Mouse (Mus musculus): ENCODE results near the gene Col11a1. TPM values are rescaled to one million over a fixed set of nuclear protein-coding genes. Genes with fewer than 3 reads are reported as not detected.
A peak's percentile ranks its signal among the peaks of the same experiment; 100 is the strongest.

Gene Col11a1
- polyA plus RNA-seq (2015; fragmentation: Nextera tagmentation; extraction: Ambion mirVana): 8.8 and 9.3 TPM in 2 replicates

DNA sequence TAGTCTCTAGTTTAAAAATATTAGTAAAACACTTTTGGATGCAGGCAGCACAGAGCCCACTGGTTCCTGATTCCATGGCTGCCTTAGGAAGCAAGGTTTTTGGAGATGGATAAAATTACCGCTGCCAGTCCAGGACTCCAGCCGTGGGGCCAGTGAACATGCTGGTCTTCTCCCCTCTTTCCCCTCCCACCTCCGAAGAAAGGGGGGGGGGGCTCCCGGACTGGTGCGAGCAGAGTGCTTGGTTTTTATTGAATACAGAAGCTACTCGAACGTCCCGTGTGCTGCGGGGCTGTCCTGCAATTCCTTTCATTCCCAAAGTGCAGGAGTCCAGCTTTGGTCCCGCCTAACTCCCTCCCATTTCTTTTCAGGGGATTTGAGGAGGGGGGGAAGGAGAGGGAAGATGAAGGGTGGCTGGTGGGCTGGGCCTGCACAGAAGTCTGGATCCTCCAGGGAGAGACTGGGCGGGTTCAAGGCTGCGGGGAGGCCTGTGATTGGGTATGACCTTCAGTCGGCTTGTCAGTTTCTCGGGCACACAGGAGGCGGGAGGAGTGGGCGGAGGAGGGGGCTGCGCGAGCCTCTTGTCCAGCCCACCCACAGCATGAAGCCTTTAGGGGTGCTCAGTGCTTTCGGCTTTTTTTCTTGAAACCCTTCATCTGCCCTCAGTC, at the start of gene Col11a1:
Col11a1 (plus strand) TSS at position 570 of the 665 bp plus-strand sequence.
- peak; percentile 99 for ATAC-seq
- no peaks in the 10 kb centered on the region for H3K27me3 ChIP-seq
- H3K4me1 ChIP-seq: peaks cover 11% of the 10 kb centered on the region; the same call in 1 of the 2 replicates
- 0% methylated on average over 19 of the region's 19 CpGs for WGBS
- H3K4me2 ChIP-seq: peak within 1 kb of the TSS; percentile 94
- H3K4me3 ChIP-seq: peak within 1 kb of the TSS; percentile 65
- no peaks in the 10 kb centered on the region for H3K36me3 ChIP-seq (ENCODE audit: poor library complexity, severe bottlenecking)
- peak within 1 kb of the TSS; percentile 45; the same call in 1 of the 2 replicates for H3K27ac ChIP-seq
- H3K9me3 ChIP-seq (replicated peaks): no peaks in the 10 kb centered on the region
- peak within 1 kb of the TSS; percentile 68 for H3K9ac ChIP-seq

DNA sequence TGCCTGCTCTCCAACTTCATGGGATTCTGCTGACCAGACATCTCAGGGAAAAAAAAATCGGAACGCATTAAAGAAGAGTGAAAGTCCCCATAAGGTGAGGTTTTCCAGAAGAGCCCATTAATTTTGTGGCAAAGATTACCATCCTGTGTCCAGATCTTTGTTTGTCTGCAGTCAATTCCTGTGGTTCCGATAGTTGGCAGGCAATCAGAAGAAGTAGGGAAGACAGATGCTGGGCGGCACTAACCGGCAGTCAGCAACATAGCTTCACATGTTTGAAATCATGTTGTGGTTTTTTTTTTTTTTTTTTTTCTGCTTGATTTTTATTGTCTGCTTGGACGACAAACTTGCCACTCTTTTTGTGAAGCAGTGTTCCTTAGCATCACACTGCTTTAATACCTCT, 39.4 kb upstream of the Col11a1 start:
- Histone ChIP-seq H3K4me3 (no peak overlapping the region), H3K27me3 (no peaks in the 10 kb centered on the region), H3K4me2 (no peak overlapping the region), H3K4me1 (no peaks in the 10 kb centered on the region), H3K36me3 (ENCODE audit: poor library complexity, severe bottlenecking) (no peaks in the 10 kb centered on the region), H3K9me3 (replicated peaks) (no peaks in the 10 kb centered on the region), H3K27ac (no peak overlapping the region), H3K9ac (no peak overlapping the region)
- WGBS: 91% methylated on average over 6 of the region's 6 CpGs
- ATAC-seq: no peak

DNA sequence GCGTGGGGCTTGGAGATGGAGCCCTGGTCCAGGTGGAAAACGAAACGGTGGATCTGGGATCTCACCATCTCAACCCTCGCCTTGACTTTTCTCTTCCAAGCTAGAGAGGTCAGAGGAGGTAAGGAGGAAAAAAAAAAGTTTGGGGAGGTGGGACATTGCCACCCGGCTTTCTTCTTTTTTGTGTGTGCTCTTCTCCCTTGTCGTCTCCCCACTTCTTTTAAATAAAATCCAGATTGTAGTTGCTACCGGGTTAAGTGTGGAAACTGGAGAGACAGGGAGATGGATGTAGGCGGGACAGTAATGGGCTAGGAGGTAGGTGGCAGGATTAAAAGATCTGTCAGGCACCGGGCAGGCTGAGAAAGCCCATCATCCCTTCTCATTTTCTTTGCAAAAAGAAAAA, 546 bp downstream of the Col11a1 start:
- H3K4me1 ChIP-seq: peaks cover 11% of the 10 kb centered on the region; the same call in 1 of the 2 replicates
- 0% methylated on average over 9 of the region's 9 CpGs for WGBS
- H3K4me3 ChIP-seq: peak overlapping the region; percentile 65
- H3K36me3 ChIP-seq (ENCODE audit: poor library complexity, severe bottlenecking): no peaks in the 10 kb centered on the region
- peak overlapping the region; percentile 94 for H3K4me2 ChIP-seq
- H3K9me3 ChIP-seq (replicated peaks): no peaks in the 10 kb centered on the region
- H3K27ac ChIP-seq: no peak overlapping the region
- no peaks in the 10 kb centered on the region for H3K27me3 ChIP-seq
- H3K9ac ChIP-seq: peak overlapping the region; percentile 68
- ATAC-seq: no peak

GRCm38 (mm10) chr3:114031351-114032213, 1.2 kb downstream of the Col11a1 start:
- Histone ChIP-seq H3K27ac (no peak overlapping the region; the same call in 1 of the 2 replicates), H3K27me3 (no peaks in the 10 kb centered on the region), H3K4me3 (peak overlapping the region; percentile 65), H3K9me3 (replicated peaks) (no peaks in the 10 kb centered on the region), H3K4me2 (peak overlapping the region; percentile 94), H3K36me3 (ENCODE audit: poor library complexity, severe bottlenecking) (no peaks in the 10 kb centered on the region), H3K4me1 (peaks cover 11% of the 10 kb centered on the region; the same call in 1 of the 2 replicates), H3K9ac (peak overlapping the region; percentile 68)
- under 1% methylated on average over 20 of the region's 21 CpGs for WGBS
- ATAC-seq: peak; percentile 19

DNA sequence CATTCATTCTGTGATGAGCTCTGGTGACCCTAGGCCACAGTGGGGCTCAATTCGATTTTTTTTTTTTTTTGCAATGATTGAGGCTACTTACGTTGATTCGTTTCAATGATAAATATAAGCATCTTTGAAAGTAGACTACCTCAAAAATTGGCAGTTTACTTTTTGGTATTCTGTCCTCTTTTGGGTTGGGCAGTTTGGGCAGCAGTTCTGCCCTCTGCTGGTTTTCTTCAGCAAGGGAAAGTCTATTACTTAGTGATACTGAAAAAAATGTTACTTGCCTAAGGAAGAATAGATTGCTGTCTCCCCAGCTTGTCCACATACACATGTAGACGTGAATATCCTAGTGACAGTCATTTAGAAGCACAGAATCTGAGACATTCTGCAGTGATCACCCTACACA, 2.0 kb downstream of the Col11a1 start:
- peak overlapping the region; percentile 94 for H3K4me2 ChIP-seq
- H3K9ac ChIP-seq: peak overlapping the region; percentile 68; the same call in 1 of the 2 replicates
- no peaks in the 10 kb centered on the region for H3K36me3 ChIP-seq (ENCODE audit: poor library complexity, severe bottlenecking)
- H3K4me1 ChIP-seq: peaks cover 11% of the 10 kb centered on the region; the same call in 1 of the 2 replicates
- WGBS: 5% methylated on average over 4 of the region's 4 CpGs
- H3K27ac ChIP-seq: no peak overlapping the region; the same call in 1 of the 2 replicates
- 0 out of 2 replicates have a peak, but pooled peaks have one; percentile 3 for ATAC-seq
- H3K9me3 ChIP-seq (replicated peaks): no peaks in the 10 kb centered on the region
- no peaks in the 10 kb centered on the region for H3K27me3 ChIP-seq
- H3K4me3 ChIP-seq: peak overlapping the region; percentile 65

DNA sequence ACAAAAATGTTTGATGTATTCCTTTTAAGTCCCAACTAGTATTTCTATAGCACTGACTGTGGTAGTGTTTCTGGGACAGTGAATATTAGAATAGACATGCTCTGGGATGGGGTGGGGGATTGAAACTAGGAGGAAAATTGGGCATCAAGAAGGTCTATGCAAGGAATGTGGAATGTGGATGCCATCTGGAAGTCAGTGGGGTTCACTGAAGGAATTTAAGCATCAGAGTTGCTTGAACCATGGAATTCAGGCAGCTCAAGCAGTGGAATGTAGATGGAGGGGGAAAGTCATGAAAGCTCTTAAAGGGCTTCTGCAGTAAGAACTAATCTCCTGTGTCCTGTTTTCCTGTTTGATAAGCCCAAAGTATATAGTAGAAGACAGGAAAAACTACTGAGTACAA, 22.1 kb downstream of the Col11a1 start:
- H3K9me3 ChIP-seq (replicated peaks): no peaks in the 10 kb centered on the region
- no peak overlapping the region for H3K9ac ChIP-seq
- H3K36me3 ChIP-seq (ENCODE audit: poor library complexity, severe bottlenecking): no peaks in the 10 kb centered on the region
- no peak overlapping the region for H3K4me3 ChIP-seq
- no peaks in the 10 kb centered on the region for H3K27me3 ChIP-seq
- H3K27ac ChIP-seq: no peak overlapping the region
- ATAC-seq: no peak
- no peak overlapping the region for H3K4me2 ChIP-seq
- no peaks in the 10 kb centered on the region for H3K4me1 ChIP-seq

DNA sequence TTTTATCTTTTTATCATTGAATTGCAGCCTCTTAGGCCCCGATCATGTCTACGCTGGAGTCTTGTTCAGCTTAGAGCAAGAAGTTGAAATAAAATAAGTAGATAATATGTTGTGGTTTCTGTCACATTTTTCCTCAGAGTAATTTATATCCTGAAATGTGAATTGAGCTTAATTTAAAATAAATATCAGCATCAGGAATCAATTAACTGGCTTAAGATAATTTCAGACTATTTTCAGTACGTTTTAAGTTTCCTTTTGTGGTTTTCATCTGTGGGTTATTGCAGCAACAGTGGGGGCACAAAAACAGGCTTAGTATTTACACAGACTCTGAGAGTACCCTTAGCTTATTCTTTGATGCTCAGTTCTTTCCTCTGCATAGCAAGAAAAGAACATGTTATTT, 23.2 kb downstream of the Col11a1 start:
- ATAC-seq: no peak
- Histone ChIP-seq H3K4me1 (no peaks in the 10 kb centered on the region), H3K9me3 (replicated peaks) (no peaks in the 10 kb centered on the region), H3K27me3 (no peaks in the 10 kb centered on the region), H3K9ac (no peak overlapping the region), H3K4me2 (no peak overlapping the region), H3K4me3 (no peak overlapping the region), H3K36me3 (ENCODE audit: poor library complexity, severe bottlenecking) (no peaks in the 10 kb centered on the region), H3K27ac (no peak overlapping the region)
- WGBS: 91% methylated on average over 3 of the region's 3 CpGs

- Histone ChIP-seq H3K9me3 (replicated peaks) (no peaks in the 10 kb centered on the region), H3K36me3 (ENCODE audit: poor library complexity, severe bottlenecking) (peaks cover 8% of the 10 kb centered on the region; the same call in 1 of the 2 replicates), H3K27ac (no peak overlapping the region), H3K4me3 (no peak overlapping the region), H3K4me1 (0 out of 2 replicates have a peak, but pooled peaks cover 9% of the 10 kb centered on the region), H3K27me3 (no peaks in the 10 kb centered on the region), H3K4me2 (no peak overlapping the region), H3K9ac (no peak overlapping the region)
- no peak for ATAC-seq
- 87% methylated on average over 4 of the region's 4 CpGs for WGBS
Observed at GRCm38 (mm10) chr3:114065123-114065522, 34.8 kb downstream of the Col11a1 start.

DNA sequence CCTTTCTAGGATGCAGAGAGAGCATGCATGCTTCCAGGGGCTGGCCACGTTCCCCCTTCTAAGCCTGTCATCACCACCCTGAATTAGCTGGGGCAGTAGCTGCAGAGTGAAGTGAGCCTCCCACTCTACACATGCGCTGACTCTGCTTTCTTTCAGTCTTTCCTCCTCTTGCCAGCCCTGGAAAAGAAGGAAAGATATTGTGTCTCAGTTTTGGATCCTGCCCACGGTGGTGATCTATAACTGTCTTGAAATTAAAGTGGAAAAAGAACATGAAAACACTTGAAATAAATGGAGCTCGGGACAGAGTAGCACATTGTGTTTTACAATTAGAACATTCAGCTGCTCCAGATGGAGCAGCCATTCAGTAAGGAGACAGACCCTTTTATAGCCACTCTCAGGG, 35.2 kb downstream of the Col11a1 start:
- Histone ChIP-seq H3K27me3 (no peaks in the 10 kb centered on the region), H3K4me3 (no peak overlapping the region), H3K4me2 (no peak overlapping the region), H3K4me1 (0 out of 2 replicates have a peak, but pooled peaks cover 9% of the 10 kb centered on the region), H3K27ac (no peak overlapping the region), H3K9me3 (replicated peaks) (no peaks in the 10 kb centered on the region), H3K9ac (no peak overlapping the region), H3K36me3 (ENCODE audit: poor library complexity, severe bottlenecking) (peaks cover 8% of the 10 kb centered on the region; the same call in 1 of the 2 replicates)
- 40% methylated on average over 4 of the region's 4 CpGs for WGBS
- peak; percentile 67 for ATAC-seq

- Histone ChIP-seq H3K36me3 (ENCODE audit: poor library complexity, severe bottlenecking) (no peaks in the 10 kb centered on the region), H3K4me3 (no peak overlapping the region), H3K27me3 (no peaks in the 10 kb centered on the region), H3K4me1 (no peaks in the 10 kb centered on the region), H3K9ac (no peak overlapping the region), H3K27ac (no peak overlapping the region), H3K9me3 (replicated peaks) (no peaks in the 10 kb centered on the region), H3K4me2 (no peak overlapping the region)
- ATAC-seq: no peak
- 85% methylated on average over 7 of the region's 7 CpGs for WGBS
Observed at GRCm38 (mm10) chr3:114099335-114099734, 69.0 kb downstream of the Col11a1 start.

DNA sequence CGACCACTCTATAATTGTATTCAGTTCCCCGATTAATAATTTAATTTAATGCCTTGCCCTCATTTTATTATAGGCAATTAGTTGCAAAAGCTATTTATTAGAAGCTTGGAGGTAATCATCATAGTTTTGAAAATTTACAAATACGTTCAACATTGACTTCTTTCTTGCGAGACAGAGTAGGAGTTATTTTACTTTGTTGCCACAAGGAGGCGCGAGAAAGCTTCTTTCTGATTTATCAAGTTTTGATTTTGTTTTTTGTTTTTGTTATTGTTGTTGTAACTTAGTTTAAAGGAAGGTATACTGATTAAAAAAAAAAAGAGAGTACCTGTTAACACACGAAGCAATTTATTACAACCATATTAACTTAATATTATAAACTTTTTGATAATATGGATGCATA, 76.8 kb downstream of the Col11a1 start:
- 29% methylated on average over 7 of the region's 7 CpGs for WGBS

GRCm38 (mm10) chr3:114147140-114147539, 116.8 kb downstream of the Col11a1 start:
- Histone ChIP-seq H3K4me1 (no peaks in the 10 kb centered on the region), H3K4me2 (no peak overlapping the region), H3K36me3 (ENCODE audit: poor library complexity, severe bottlenecking) (no peaks in the 10 kb centered on the region), H3K9me3 (replicated peaks) (no peaks in the 10 kb centered on the region), H3K4me3 (no peak overlapping the region), H3K9ac (no peak overlapping the region), H3K27me3 (no peaks in the 10 kb centered on the region), H3K27ac (no peak overlapping the region)
- no peak for ATAC-seq
- 24% methylated on average over 3 of the region's 3 CpGs for WGBS

More for the DNA sequence above, 76.8 kb downstream of the Col11a1 start:
- Histone ChIP-seq H3K4me3 (no peak overlapping the region), H3K9ac (no peak overlapping the region), H3K4me2 (no peak overlapping the region), H3K9me3 (replicated peaks) (no peaks in the 10 kb centered on the region), H3K27me3 (no peaks in the 10 kb centered on the region), H3K27ac (no peak overlapping the region), H3K36me3 (ENCODE audit: poor library complexity, severe bottlenecking) (no peaks in the 10 kb centered on the region), H3K4me1 (no peaks in the 10 kb centered on the region)
- ATAC-seq: no peak
